Mouse (Mus musculus): ENCODE measurements at regions not wholly inside any gene's neighbourhood (a gene's known extent, or its start where the extent isn't known, plus 50 kb on each side); places are given as distances from the start of the nearest gene placed in this dataset.

GRCm38 (mm10) chr8:8489784-8490183 is 171.3 kb downstream of the Efnb2 start:
- peaks cover 3% of the 10 kb centered on the region for H3K9me3 ChIP-seq (replicated peaks)

GRCm38 (mm10) chr8:8488695-8489571 is 172.1 kb downstream of the Efnb2 start:
- peak overlapping the region; percentile 30 for H3K4me3 ChIP-seq (ENCODE audit: low read depth, low read length)
- H3K4me1 ChIP-seq (ENCODE audit: insufficient read depth, low read depth, low read length) = peaks cover 30% of the 10 kb centered on the region
- H3K9me3 ChIP-seq (replicated peaks) = no peaks in the 10 kb centered on the region
- ATAC-seq (ENCODE audit: extremely low read depth, insufficient number of reproducible peaks, low FRiP score, poor library complexity, severe bottlenecking) (peak; percentile 69), DNase-seq (ENCODE audit: low spot score) (peak; percentile 5)
- no peaks in the 10 kb centered on the region for H3K36me3 ChIP-seq (replicated peaks)
- TF ChIP-seq TAL1 (conservative IDR thresholded peaks at IDR 0.05; ENCODE audit: low read depth, low read length) (peak; percentile 27; the same call in 1 of the 2 replicates), POLR2AphosphoS5 (IDR thresholded peaks at IDR 0.05; ENCODE audit: insufficient replicate concordance, low read depth, low read length) (no peak), GATA2 (IDR thresholded peaks at IDR 0.05; ENCODE audit: borderline replicate concordance, low read depth, low read length) (no peak)
- peaks cover 18% of the 10 kb centered on the region for H3K27me3 ChIP-seq (ENCODE audit: insufficient read depth, low read length)

More at GRCm38 (mm10) chr8:8489784-8490183, 171.3 kb downstream of the Efnb2 start:
- H3K36me3 ChIP-seq (replicated peaks) = no peaks in the 10 kb centered on the region
- ATAC-seq (ENCODE audit: extremely low read depth, insufficient number of reproducible peaks, low FRiP score, poor library complexity, severe bottlenecking) (no peak), DNase-seq (ENCODE audit: low spot score) (no peak)
- no peak overlapping the region for H3K4me3 ChIP-seq (ENCODE audit: low read depth, low read length)
- TF ChIP-seq POLR2AphosphoS5 (IDR thresholded peaks at IDR 0.05; ENCODE audit: insufficient replicate concordance, low read depth, low read length) (no peak), TAL1 (conservative IDR thresholded peaks at IDR 0.05; ENCODE audit: low read depth, low read length) (no peak), GATA1 (IDR thresholded peaks at IDR 0.05; ENCODE audit: borderline replicate concordance, low read length) (no peak), CTCF (IDR thresholded peaks at IDR 0.05; ENCODE audit: low read depth, low read length) (no peak), GATA2 (IDR thresholded peaks at IDR 0.05; ENCODE audit: borderline replicate concordance, low read depth, low read length) (no peak)
- peaks cover 18% of the 10 kb centered on the region for H3K27me3 ChIP-seq (ENCODE audit: insufficient read depth, low read length)
- H3K4me1 ChIP-seq (ENCODE audit: insufficient read depth, low read depth, low read length) = peaks cover 33% of the 10 kb centered on the region

DNA sequence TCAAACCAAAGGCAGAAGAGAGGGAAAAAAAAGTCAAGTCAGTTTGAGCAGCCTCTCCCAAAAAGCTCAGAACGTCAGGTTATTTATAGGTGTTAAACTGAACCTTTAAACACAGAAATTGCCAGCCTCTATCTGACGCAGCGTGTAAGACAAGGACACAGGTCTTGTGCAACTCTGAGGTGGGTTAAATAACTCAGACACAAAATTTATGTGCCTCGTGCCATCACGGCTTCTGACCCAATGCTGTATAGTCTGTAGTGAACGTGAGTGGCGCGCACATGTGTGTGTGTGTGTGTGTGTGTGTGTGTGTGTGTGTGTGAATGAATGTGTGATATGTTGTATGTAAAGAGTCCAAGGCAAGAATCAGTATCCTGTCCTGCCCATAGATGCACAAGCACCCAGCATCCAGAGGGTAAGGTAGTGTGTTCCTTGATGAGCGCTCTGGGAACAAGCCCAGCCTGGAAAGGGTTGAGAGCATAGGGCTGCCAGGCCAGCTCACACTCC is 172.8 kb downstream of the Efnb2 start:
- no peaks in the 10 kb centered on the region for H3K9me3 ChIP-seq (replicated peaks)
- no peak for TF ChIP-seq POLR2AphosphoS5 (IDR thresholded peaks at IDR 0.05; ENCODE audit: insufficient replicate concordance, low read depth, low read length)
- no peak for TF ChIP-seq GATA2 (IDR thresholded peaks at IDR 0.05; ENCODE audit: borderline replicate concordance, low read depth, low read length)
- no peak for TF ChIP-seq GATA1 (IDR thresholded peaks at IDR 0.05; ENCODE audit: borderline replicate concordance, low read length)
- TF ChIP-seq TAL1 (conservative IDR thresholded peaks at IDR 0.05; ENCODE audit: low read depth, low read length) = no peak
- TF ChIP-seq CTCF (IDR thresholded peaks at IDR 0.05; ENCODE audit: low read depth, low read length) = no peak
- H3K27me3 ChIP-seq (ENCODE audit: insufficient read depth, low read length) = peaks cover 18% of the 10 kb centered on the region
- H3K4me1 ChIP-seq (ENCODE audit: insufficient read depth, low read depth, low read length) = peaks cover 29% of the 10 kb centered on the region
- DNase-seq (ENCODE audit: low spot score) = no peak
- peak overlapping the region; percentile 30 for H3K4me3 ChIP-seq (ENCODE audit: low read depth, low read length)
- H3K36me3 ChIP-seq (replicated peaks) = no peaks in the 10 kb centered on the region
- no peak for ATAC-seq (ENCODE audit: extremely low read depth, insufficient number of reproducible peaks, low FRiP score, poor library complexity, severe bottlenecking)

GRCm38 (mm10) chr8:8487706-8488105 is 173.3 kb downstream of the Efnb2 start:
- no peak for ATAC-seq (ENCODE audit: extremely low read depth, insufficient number of reproducible peaks, low FRiP score, poor library complexity, severe bottlenecking)
- no peak overlapping the region for H3K4me3 ChIP-seq (ENCODE audit: low read depth, low read length)
- H3K36me3 ChIP-seq (replicated peaks) = no peaks in the 10 kb centered on the region
- H3K4me1 ChIP-seq (ENCODE audit: insufficient read depth, low read depth, low read length) = peaks cover 29% of the 10 kb centered on the region
- H3K9me3 ChIP-seq (replicated peaks) = no peaks in the 10 kb centered on the region
- DNase-seq (ENCODE audit: low spot score) = no peak
- TF ChIP-seq GATA2 (IDR thresholded peaks at IDR 0.05; ENCODE audit: borderline replicate concordance, low read depth, low read length) (no peak), GATA1 (IDR thresholded peaks at IDR 0.05; ENCODE audit: borderline replicate concordance, low read length) (no peak), CTCF (IDR thresholded peaks at IDR 0.05; ENCODE audit: low read depth, low read length) (no peak), TAL1 (conservative IDR thresholded peaks at IDR 0.05; ENCODE audit: low read depth, low read length) (no peak), POLR2AphosphoS5 (IDR thresholded peaks at IDR 0.05; ENCODE audit: insufficient replicate concordance, low read depth, low read length) (no peak)
- H3K27me3 ChIP-seq (ENCODE audit: insufficient read depth, low read length) = peaks cover 18% of the 10 kb centered on the region

DNA sequence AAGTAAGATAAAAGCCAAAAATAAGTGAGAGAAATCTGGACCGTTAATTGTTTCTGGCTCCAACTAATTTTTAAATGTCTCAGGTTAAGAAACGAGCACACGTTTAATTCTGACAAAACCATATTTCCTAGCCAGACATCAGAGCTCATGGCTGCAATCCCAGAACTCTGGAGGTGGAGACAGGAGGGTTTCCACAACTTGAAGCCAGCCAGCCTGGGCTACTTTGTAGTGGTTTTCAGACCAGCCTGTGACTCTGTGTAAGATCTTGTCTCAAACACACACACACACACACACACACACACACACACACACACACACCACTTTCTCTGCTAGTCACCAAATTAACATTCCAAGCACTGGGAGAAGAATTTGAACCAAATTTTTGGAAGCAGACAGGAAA is 174.2 kb downstream of the Efnb2 start:
- DNase-seq (ENCODE audit: low spot score) (no peak), ATAC-seq (ENCODE audit: extremely low read depth, insufficient number of reproducible peaks, low FRiP score, poor library complexity, severe bottlenecking) (no peak)
- Histone ChIP-seq H3K27me3 (ENCODE audit: insufficient read depth, low read length) (peaks cover 20% of the 10 kb centered on the region), H3K4me1 (ENCODE audit: insufficient read depth, low read depth, low read length) (peaks cover 23% of the 10 kb centered on the region), H3K9me3 (replicated peaks) (no peaks in the 10 kb centered on the region), H3K36me3 (replicated peaks) (no peaks in the 10 kb centered on the region), H3K4me3 (ENCODE audit: low read depth, low read length) (no peak overlapping the region)
- TF ChIP-seq GATA1 (IDR thresholded peaks at IDR 0.05; ENCODE audit: borderline replicate concordance, low read length) (no peak), CTCF (IDR thresholded peaks at IDR 0.05; ENCODE audit: low read depth, low read length) (no peak), POLR2AphosphoS5 (IDR thresholded peaks at IDR 0.05; ENCODE audit: insufficient replicate concordance, low read depth, low read length) (no peak), GATA2 (IDR thresholded peaks at IDR 0.05; ENCODE audit: borderline replicate concordance, low read depth, low read length) (no peak), TAL1 (conservative IDR thresholded peaks at IDR 0.05; ENCODE audit: low read depth, low read length) (no peak)

- H3K27me3 ChIP-seq (ENCODE audit: insufficient read depth, low read length) = peaks cover 16% of the 10 kb centered on the region
- no peak overlapping the region for H3K4me3 ChIP-seq (ENCODE audit: low read depth, low read length)
- DNase-seq (ENCODE audit: low spot score) (no peak), ATAC-seq (ENCODE audit: extremely low read depth, insufficient number of reproducible peaks, low FRiP score, poor library complexity, severe bottlenecking) (no peak)
- H3K36me3 ChIP-seq (replicated peaks) = no peaks in the 10 kb centered on the region
- TF ChIP-seq GATA2 (IDR thresholded peaks at IDR 0.05; ENCODE audit: borderline replicate concordance, low read depth, low read length) (no peak), TAL1 (conservative IDR thresholded peaks at IDR 0.05; ENCODE audit: low read depth, low read length) (no peak), GATA1 (IDR thresholded peaks at IDR 0.05; ENCODE audit: borderline replicate concordance, low read length) (no peak), POLR2AphosphoS5 (IDR thresholded peaks at IDR 0.05; ENCODE audit: insufficient replicate concordance, low read depth, low read length) (no peak), CTCF (IDR thresholded peaks at IDR 0.05; ENCODE audit: low read depth, low read length) (no peak)
- peaks cover 14% of the 10 kb centered on the region for H3K4me1 ChIP-seq (ENCODE audit: insufficient read depth, low read depth, low read length)
- H3K9me3 ChIP-seq (replicated peaks) = no peaks in the 10 kb centered on the region
Observed at GRCm38 (mm10) chr8:8485252-8485651, 175.8 kb downstream of the Efnb2 start.

Data from G1E (cell line).